Mouse (Mus musculus): Measurements from ENCODE around the gene Ubqln3. TPM values are rescaled to one million over a fixed set of nuclear protein-coding genes. Genes with fewer than 3 reads are reported as not detected.

Ubqln3 gene
- total and polyA plus RNA-seq, 2 experiments from 2014 or later, result not detected

DNA sequence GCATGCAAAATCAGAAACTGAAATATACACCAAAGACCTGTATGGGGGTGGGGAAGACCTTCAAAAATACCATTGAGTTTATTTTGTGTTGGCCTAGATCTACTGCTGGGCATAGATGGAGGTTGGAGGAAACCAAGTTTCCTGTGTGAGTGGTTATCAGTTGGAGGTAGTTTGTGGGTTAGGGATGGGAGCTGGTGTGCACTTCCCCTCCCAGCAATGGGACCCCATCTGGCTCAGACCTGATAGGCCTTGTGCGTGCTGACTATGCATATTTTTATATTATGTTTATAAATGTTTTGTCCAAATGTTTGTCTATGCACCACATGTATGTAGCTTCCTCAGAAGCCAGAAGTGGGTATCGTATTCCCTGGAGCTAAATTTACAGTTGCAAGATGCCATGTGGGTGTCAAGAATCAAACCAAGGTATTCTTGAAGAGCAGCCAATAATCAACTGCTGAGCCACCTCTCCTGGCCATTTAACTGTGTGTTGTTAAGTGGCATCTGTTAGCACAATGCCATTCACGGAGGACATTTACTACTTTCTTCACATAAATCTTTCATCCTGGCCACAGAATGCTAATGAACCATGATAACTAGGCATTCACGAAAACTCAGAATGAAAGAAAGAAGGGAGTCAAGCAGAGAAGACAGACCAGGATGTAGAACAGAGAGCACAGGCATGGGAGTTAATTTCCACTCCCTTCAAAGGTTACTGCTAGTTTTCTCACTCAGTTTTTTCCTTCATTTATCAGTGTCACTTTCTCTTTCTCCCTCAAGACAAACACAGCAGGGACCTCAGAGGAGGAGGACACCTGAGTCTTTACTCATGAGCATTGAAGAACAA, 38.9 kb downstream of the Ubqln3 start:
- no peak overlapping the region for H3K4me2 ChIP-seq (ENCODE audit: low read depth, low read length, poor library complexity, severe bottlenecking)
- no peak overlapping the region for H3K4me3 ChIP-seq (ENCODE audit: low read depth, low read length)
- WGBS, result 74% methylated on average over 4 of the region's 4 CpGs
- H3K36me3 ChIP-seq (ENCODE audit: insufficient read depth, low read length), result no peaks in the 10 kb centered on the region
- ATAC-seq (ENCODE audit: low FRiP score) (no peak), DNase-seq (ENCODE audit: low spot score) (no peak)
- H3K27me3 ChIP-seq (ENCODE audit: insufficient read depth, low read length), result no peaks in the 10 kb centered on the region
- no peak overlapping the region for H3K9ac ChIP-seq (replicated peaks; ENCODE audit: low read length, poor library complexity, severe bottlenecking)
- no peaks in the 10 kb centered on the region for H3K9me3 ChIP-seq (ENCODE audit: low read length)
- H3K4me1 ChIP-seq (ENCODE audit: insufficient read depth, low read length), result no peaks in the 10 kb centered on the region
- no peak overlapping the region for H3K27ac ChIP-seq (ENCODE audit: low read depth, low read length)
- TF ChIP-seq CTCF (IDR thresholded peaks at IDR 0.05), result no peak

Other genes with a start within 250 kb of the Ubqln3 start
- 0.05 TPM in 1 of 2 replicates, not detected in the other for gene Olfr64, start 248.8 kb downstream of the Ubqln3 start, total RNA-seq (2014; rRNA removed)
- gene Olfr64, start 248.8 kb downstream of the Ubqln3 start, polyA plus RNA-seq (2015; fragmentation: Nextera tagmentation; extraction: Ambion mirVana), result not detected in 2 replicates
- gene Olfr65, start 239.8 kb downstream of the Ubqln3 start, total RNA-seq (2014; rRNA removed), result not detected in 2 replicates
- not detected in 2 replicates for gene Olfr65, start 239.8 kb downstream of the Ubqln3 start, polyA plus RNA-seq (2015; fragmentation: Nextera tagmentation; extraction: Ambion mirVana)
- not detected in 2 replicates for gene Olfr631, start 214.5 kb downstream of the Ubqln3 start, total RNA-seq (2014; rRNA removed)
- gene Olfr631, start 214.5 kb downstream of the Ubqln3 start, polyA plus RNA-seq (2015; fragmentation: Nextera tagmentation; extraction: Ambion mirVana), result not detected in 2 replicates
- not detected in 2 replicates for gene Olfr632, start 208.9 kb downstream of the Ubqln3 start, total RNA-seq (2014; rRNA removed)
- not detected in 2 replicates for gene Olfr632, start 208.9 kb downstream of the Ubqln3 start, polyA plus RNA-seq (2015; fragmentation: Nextera tagmentation; extraction: Ambion mirVana)
- not detected in 2 replicates for gene Olfr633, start 198.8 kb downstream of the Ubqln3 start, total RNA-seq (2014; rRNA removed)
- gene Olfr633, start 198.8 kb downstream of the Ubqln3 start, polyA plus RNA-seq (2015; fragmentation: Nextera tagmentation; extraction: Ambion mirVana), result not detected in 2 replicates
- not detected in 2 replicates for gene Olfr635, start 172.1 kb downstream of the Ubqln3 start, total RNA-seq (2014; rRNA removed)
- gene Olfr635, start 172.1 kb downstream of the Ubqln3 start, polyA plus RNA-seq (2015; fragmentation: Nextera tagmentation; extraction: Ambion mirVana), result 0.01 TPM in 1 of 2 replicates, not detected in the other
- gene Olfr638, start 144.5 kb downstream of the Ubqln3 start, total RNA-seq (2014; rRNA removed), result not detected in 2 replicates
- gene Olfr638, start 144.5 kb downstream of the Ubqln3 start, polyA plus RNA-seq (2015; fragmentation: Nextera tagmentation; extraction: Ambion mirVana), result not detected in 2 replicates
- 0.14 TPM in 1 of 2 replicates, not detected in the other for gene Olfr639, start 126.0 kb downstream of the Ubqln3 start, total RNA-seq (2014; rRNA removed)
- gene Olfr639, start 126.0 kb downstream of the Ubqln3 start, polyA plus RNA-seq (2015; fragmentation: Nextera tagmentation; extraction: Ambion mirVana), result not detected in 2 replicates
- gene Olfr640, start 117.7 kb downstream of the Ubqln3 start, total RNA-seq (2014; rRNA removed), result 0.11 TPM in 1 of 2 replicates, not detected in the other
- 0.06 TPM in 1 of 2 replicates, not detected in the other for gene Olfr640, start 117.7 kb downstream of the Ubqln3 start, polyA plus RNA-seq (2015; fragmentation: Nextera tagmentation; extraction: Ambion mirVana)
- not detected in 2 replicates for gene Olfr641, start 107.8 kb downstream of the Ubqln3 start, total RNA-seq (2014; rRNA removed)
- gene Olfr641, start 107.8 kb downstream of the Ubqln3 start, polyA plus RNA-seq (2015; fragmentation: Nextera tagmentation; extraction: Ambion mirVana), result not detected in 2 replicates
- gene Olfr642, start 90.6 kb downstream of the Ubqln3 start, total RNA-seq (2014; rRNA removed), result not detected in 2 replicates
- gene Olfr642, start 90.6 kb downstream of the Ubqln3 start, polyA plus RNA-seq (2015; fragmentation: Nextera tagmentation; extraction: Ambion mirVana), result not detected in 2 replicates
- gene 4930516K23Rik, start 81.8 kb downstream of the Ubqln3 start, total RNA-seq (2014; rRNA removed), result not detected in 2 replicates
- gene 4930516K23Rik, start 81.8 kb downstream of the Ubqln3 start, polyA plus RNA-seq (2015; fragmentation: Nextera tagmentation; extraction: Ambion mirVana), result not detected in 2 replicates
- gene Olfr644, start 71.4 kb downstream of the Ubqln3 start, total RNA-seq (2014; rRNA removed), result not detected in 2 replicates
- gene Olfr644, start 71.4 kb downstream of the Ubqln3 start, polyA plus RNA-seq (2015; fragmentation: Nextera tagmentation; extraction: Ambion mirVana), result not detected in 2 replicates
- gene Olfr645, start 57.8 kb downstream of the Ubqln3 start, total RNA-seq (2014; rRNA removed), result not detected in 2 replicates
- gene Olfr645, start 57.8 kb downstream of the Ubqln3 start, polyA plus RNA-seq (2015; fragmentation: Nextera tagmentation; extraction: Ambion mirVana), result not detected in 2 replicates
- gene Olfr646, start 38.4 kb downstream of the Ubqln3 start, total RNA-seq (2014; rRNA removed), result not detected in 2 replicates
- not detected in 2 replicates for gene Olfr646, start 38.4 kb downstream of the Ubqln3 start, polyA plus RNA-seq (2015; fragmentation: Nextera tagmentation; extraction: Ambion mirVana)
- not detected in 2 replicates for gene Ubqln5, start 13.5 kb downstream of the Ubqln3 start, total RNA-seq (2014; rRNA removed)
- gene Ubqln5, start 13.5 kb downstream of the Ubqln3 start, polyA plus RNA-seq (2015; fragmentation: Nextera tagmentation; extraction: Ambion mirVana), result not detected in 2 replicates
- gene Olfr643, start 5.9 kb downstream of the Ubqln3 start, total RNA-seq (2014; rRNA removed), result not detected in 2 replicates
- gene Olfr643, start 5.9 kb downstream of the Ubqln3 start, polyA plus RNA-seq (2015; fragmentation: Nextera tagmentation; extraction: Ambion mirVana), result not detected in 2 replicates
- gene Ubqlnl, start 7.3 kb upstream of the Ubqln3 start, total RNA-seq (2014; rRNA removed), result not detected in 2 replicates
- gene Ubqlnl, start 7.3 kb upstream of the Ubqln3 start, polyA plus RNA-seq (2015; fragmentation: Nextera tagmentation; extraction: Ambion mirVana), result not detected in 2 replicates
- gene Olfm5, start 21.6 kb upstream of the Ubqln3 start, total RNA-seq (2014; rRNA removed), result not detected in 2 replicates
- not detected in 2 replicates for gene Olfm5, start 21.6 kb upstream of the Ubqln3 start, polyA plus RNA-seq (2015; fragmentation: Nextera tagmentation; extraction: Ambion mirVana)
- not detected in 2 replicates for gene Olfr648, start 40.1 kb upstream of the Ubqln3 start, total RNA-seq (2014; rRNA removed)
- 0.39 and 0.42 TPM in 2 replicates for gene Olfr648, start 40.1 kb upstream of the Ubqln3 start, polyA plus RNA-seq (2015; fragmentation: Nextera tagmentation; extraction: Ambion mirVana)
- gene Olfr649, start 52.7 kb upstream of the Ubqln3 start, total RNA-seq (2014; rRNA removed), result not detected in 2 replicates
- gene Olfr649, start 52.7 kb upstream of the Ubqln3 start, polyA plus RNA-seq (2015; fragmentation: Nextera tagmentation; extraction: Ambion mirVana), result not detected in 2 replicates
- gene Trim6, start 75.5 kb upstream of the Ubqln3 start, total RNA-seq (2014; rRNA removed), result 0.11 and 0.33 TPM in 2 replicates
- gene Trim6, start 75.5 kb upstream of the Ubqln3 start, polyA plus RNA-seq (2015; fragmentation: Nextera tagmentation; extraction: Ambion mirVana), result 0.49 and 0.75 TPM in 2 replicates
- 1.9 and 2.4 TPM in 2 replicates for gene Trim34a, start 101.2 kb upstream of the Ubqln3 start, total RNA-seq (2014; rRNA removed)
- 0.78 and 0.86 TPM in 2 replicates for gene Trim34a, start 101.2 kb upstream of the Ubqln3 start, polyA plus RNA-seq (2015; fragmentation: Nextera tagmentation; extraction: Ambion mirVana)
- gene Trim5, start 144.8 kb upstream of the Ubqln3 start, total RNA-seq (2014; rRNA removed), result 0.05 TPM in 1 of 2 replicates, not detected in the other
- gene Trim5, start 144.8 kb upstream of the Ubqln3 start, polyA plus RNA-seq (2015; fragmentation: Nextera tagmentation; extraction: Ambion mirVana), result 0.17 and 0.20 TPM in 2 replicates
- gene Trim12a, start 172.2 kb upstream of the Ubqln3 start, total RNA-seq (2014; rRNA removed), result 0.71 and 5.0 TPM in 2 replicates
- 1.3 and 2.2 TPM in 2 replicates for gene Trim12a, start 172.2 kb upstream of the Ubqln3 start, polyA plus RNA-seq (2015; fragmentation: Nextera tagmentation; extraction: Ambion mirVana)
- 0.19 TPM in 1 of 2 replicates, not detected in the other for gene Trim34b, start 186.2 kb upstream of the Ubqln3 start, total RNA-seq (2014; rRNA removed)
- not detected in 2 replicates for gene Trim34b, start 186.2 kb upstream of the Ubqln3 start, polyA plus RNA-seq (2015; fragmentation: Nextera tagmentation; extraction: Ambion mirVana)
- gene Trim12c, start 210.1 kb upstream of the Ubqln3 start, total RNA-seq (2014; rRNA removed), result 3.5 and 3.6 TPM in 2 replicates
- gene Trim12c, start 210.1 kb upstream of the Ubqln3 start, polyA plus RNA-seq (2015; fragmentation: Nextera tagmentation; extraction: Ambion mirVana), result 0.57 and 0.58 TPM in 2 replicates
- gene Trim30b, start 226.6 kb upstream of the Ubqln3 start, total RNA-seq (2014; rRNA removed), result not detected in 2 replicates
- gene Trim30b, start 226.6 kb upstream of the Ubqln3 start, polyA plus RNA-seq (2015; fragmentation: Nextera tagmentation; extraction: Ambion mirVana), result 0.11 TPM in 1 of 2 replicates, not detected in the other

Measured in midbrain, postnatal 0 days (tissue).